Mouse (Mus musculus) liver, embryonic 14.5 days (tissue): Measurements from ENCODE around the gene Gm21294. TPM values are rescaled to one million over a fixed set of nuclear protein-coding genes. Genes with fewer than 3 reads are reported as not detected.
"Not testable (repeated sequence)": the region's sequence is repeated elsewhere in the genome, so short reads cannot be mapped to it uniquely, and the experiment has no call there.

Experiments
- ATAC-seq: fragments of 200-750 bp; cut with Nextera tagmentation; 2 replicates; pipeline ENCODE4 v1.8.0; 2017; ENCODE audit warnings: moderate number of reproducible peaks, mild to moderate bottlenecking, moderate library complexity; ENCODE audit not compliant: insufficient read depth
- DNase-seq, 3 experiments: peaks; one replicate each; pipeline ENCODE4 v3.0.0-alpha.2; 2012 to 2013; ENCODE audit warnings: low read depth in 3 of 3, low spot score in 3 of 3
- H3K27ac ChIP-seq: fragments of 300-500 bp; sonication (generic); 2 replicates; pipeline ENCODE4 v1.5.1; 2014; ENCODE audit warnings: moderate library complexity, mild to moderate bottlenecking, control low read depth, inconsistent platforms
- H3K27me3 ChIP-seq: fragments of 300-500 bp; sonication (generic); 2 replicates; pipeline ENCODE4 v1.6.1; 2014; ENCODE audit warnings: mild to moderate bottlenecking, low read length, moderate library complexity; ENCODE audit not compliant: control insufficient read depth, insufficient read depth
- H3K36me3 ChIP-seq: fragments of 300-500 bp; sonication (generic); replicated peaks from 2 replicates; pipeline ENCODE4 v1.6.1; 2014; ENCODE audit warnings: low read depth; ENCODE audit not compliant: control insufficient read depth, insufficient read depth
- H3K4me1 ChIP-seq, 2 experiments: fragments of 200-500 bp in 1 of 2; fragments of 300-500 bp in 1 of 2; sonication (generic) in 1 of 2; replicated peaks; 2 replicates each; pipeline ENCODE4 v1.6.1; 2012 to 2014; ENCODE audit warnings: antibody characterized with exemption in 1 of 2, inconsistent platforms in 1 of 2, low read length in 1 of 2; ENCODE audit not compliant: control insufficient read depth in 2 of 2, insufficient read depth in 2 of 2
- H3K4me2 ChIP-seq: fragments of 300-500 bp; sonication (generic); 2 replicates; pipeline ENCODE4 v1.6.1; 2014; ENCODE audit warnings: low read depth, mild to moderate bottlenecking, control low read depth, moderate library complexity
- H3K4me3 ChIP-seq, 2 experiments: fragments of 200-500 bp in 1 of 2; fragments of 300-500 bp in 1 of 2; sonication (generic) in 1 of 2; 2 replicates each; pipeline ENCODE4 v1.5.1; 2012 to 2014; ENCODE audit warnings: low read depth in 2 of 2, low read length in 2 of 2, mild to moderate bottlenecking in 2 of 2, control low read depth in 1 of 2, inconsistent platforms in 1 of 2, moderate library complexity in 1 of 2; ENCODE audit not compliant: insufficient read depth in 1 of 2
- H3K9ac ChIP-seq: fragments of 300-500 bp; sonication (generic); replicated peaks from 2 replicates; pipeline ENCODE4 v1.6.1; 2014; ENCODE audit warnings: mild to moderate bottlenecking, control low read depth, moderate library complexity
- H3K9me3 ChIP-seq: fragments of 300-500 bp; sonication (generic); 2 replicates; pipeline ENCODE4 v1.6.1; 2016; ENCODE audit warnings: low read length, mixed read lengths; ENCODE audit not compliant: control insufficient read depth
- WGBS: fragments of 180-500 bp; shearing (Covaris S2); extraction: QIAGEN DNeasy Blood & Tissue Kit; methylation state at CpG from one replicate; pipeline ENCODE4 v1.1.7; 2014; ENCODE audit not compliant: insufficient replicate concordance; 5-methylcytosine and 5-hydroxymethylcytosine counted together
- polyA plus RNA-seq, 2 experiments: library from polyadenylated mRNA; depleted of rRNA in 1 of 2; stranded (reverse) in 1 of 2; unstranded in 1 of 2; fragments of >200 nt; fragmentation: Nextera tagmentation in 1 of 2; extraction: Ambion mirVana in 1 of 2; gene quantifications; 2 replicates each; pipeline versions ENCODE4 v1.2.1 to v1.2.3; 2012 to 2014

Gm21294 gene
- polyA plus RNA-seq (2012; rRNA removed) (not detected in 2 replicates), polyA plus RNA-seq (2014; fragmentation: Nextera tagmentation; extraction: Ambion mirVana) (not detected in 2 replicates)

- not testable (repeated sequence) for ATAC-seq, H3K4me2 ChIP-seq, H3K27me3 ChIP-seq, H3K4me3 ChIP-seq, DNase-seq, H3K27ac ChIP-seq, H3K4me1 ChIP-seq, H3K36me3 ChIP-seq, H3K9me3 ChIP-seq, H3K9ac ChIP-seq
- no CpG with 5 or more reads among the region's 5 CpGs for WGBS
Measured at GRCm38 (mm10) chrY:89052506-89052905, at the start of gene Gm21294. TSS of gene Gm21294 (plus strand) at chrY:89052806.

DNA sequence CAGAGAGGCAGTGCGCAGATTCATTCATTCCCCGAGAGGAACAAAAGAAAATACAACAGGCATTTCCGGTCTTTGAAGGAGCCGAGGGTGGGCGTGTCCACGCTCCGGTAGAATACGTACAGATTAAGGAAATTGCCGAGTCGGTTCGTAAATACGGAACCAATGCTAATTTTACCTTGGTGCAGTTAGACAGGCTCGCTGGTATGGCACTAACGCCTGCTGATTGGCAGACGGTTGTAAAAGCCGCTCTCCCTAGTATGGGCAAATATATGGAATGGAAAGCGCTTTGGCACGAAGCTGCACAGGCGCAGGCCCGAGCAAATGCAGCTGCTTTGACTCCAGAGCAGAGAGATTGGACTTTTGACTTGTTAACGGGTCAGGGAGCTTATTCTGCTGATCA lies 73.6 kb downstream of the Gm21294 start:
- not testable (repeated sequence) for H3K4me3 ChIP-seq, ATAC-seq, H3K36me3 ChIP-seq, H3K4me1 ChIP-seq, H3K27me3 ChIP-seq, H3K9me3 ChIP-seq, H3K9ac ChIP-seq, DNase-seq, H3K27ac ChIP-seq, H3K4me2 ChIP-seq
- 77% methylated on average over 2 of the region's 21 CpGs for WGBS
